Mouse (Mus musculus) gastrocnemius, adult 8-10 months (tissue): ENCODE measurements around the gene Olfr251. TPM values are rescaled to one million over a fixed set of nuclear protein-coding genes. Genes with fewer than 3 reads are reported as not detected.
"Not testable (repeated sequence)": the region's sequence is repeated elsewhere in the genome, so short reads cannot be mapped to it uniquely, and the experiment has no call there.

Experiments used
- DNase-seq, 2 experiments: peaks; one replicate each; pipeline ENCODE4 v3.0.0; 2022; ENCODE audit warnings: low spot score in 2 of 2
- total RNA-seq, 4 experiments: library from RNA; stranded (reverse); gene quantifications; 2 replicates each; pipeline ENCODE4 v1.2.4; 2022

Olfr251 gene
- total RNA-seq: not detected

DNA sequence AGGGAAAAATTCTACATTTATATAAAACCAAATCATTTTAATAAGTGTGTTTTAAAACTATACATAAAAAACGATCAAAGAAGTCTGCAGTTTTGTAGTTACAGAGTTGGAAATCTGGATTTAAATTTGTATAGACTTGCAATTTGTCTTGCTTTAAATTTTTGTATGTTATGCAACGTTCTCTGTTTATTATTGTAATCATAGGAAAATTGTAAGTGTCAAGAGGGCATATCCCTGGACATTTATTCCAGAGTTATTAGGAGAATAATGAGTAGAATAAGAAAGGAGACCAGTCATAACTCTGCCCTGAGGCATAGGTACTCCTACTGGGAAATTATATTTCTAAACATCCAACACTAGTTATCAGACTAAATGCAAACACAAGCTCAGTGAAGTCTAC lies at the start of gene Olfr251:
Gene Olfr251, plus strand, starts transcription at position 301 of the 400 bp plus-strand sequence.
- DNase-seq: no peak

DNA sequence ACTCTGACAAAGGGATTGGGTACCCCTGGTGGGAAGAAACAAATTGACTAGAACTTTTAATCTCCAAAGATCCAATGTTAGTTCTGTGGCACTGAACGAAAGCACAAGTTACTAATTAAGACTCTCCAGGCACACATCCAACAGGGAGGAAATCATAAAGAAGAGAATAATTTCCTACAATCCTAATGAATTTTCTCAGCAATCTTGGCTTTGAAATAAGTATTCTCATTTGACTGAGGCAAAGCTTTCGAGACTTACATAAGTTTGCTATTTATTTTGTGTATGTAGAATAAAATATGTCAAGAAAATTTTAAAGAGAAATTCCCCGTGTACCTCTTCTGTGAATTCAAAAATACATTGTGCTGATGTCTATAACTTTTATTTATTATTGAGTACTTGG lies 48.1 kb upstream of the Olfr251 start, which contains the start of gene Olfr25:
Gene Olfr25, plus strand, starts transcription at position 301 of the 400 bp plus-strand sequence.
- no peak for DNase-seq

DNA sequence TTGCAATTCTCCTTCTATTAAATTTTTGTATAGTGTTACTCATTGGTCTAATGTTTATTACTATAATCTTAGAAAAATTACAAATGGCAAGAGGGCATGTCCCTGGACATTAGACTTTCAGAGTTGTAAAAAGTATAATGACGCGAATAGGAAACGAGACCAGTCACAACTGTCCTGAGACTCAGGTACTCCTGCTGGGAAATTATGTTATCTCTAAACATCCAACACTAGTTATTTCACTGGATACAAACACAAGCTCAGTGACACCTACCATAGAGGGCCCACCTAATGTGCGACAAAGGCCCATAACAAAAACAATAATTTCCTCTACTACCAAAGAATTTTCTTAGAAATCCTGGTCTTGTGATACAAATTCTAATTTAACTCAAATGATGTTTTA lies 28.8 kb upstream of the Olfr251 start, which contains the start of gene Olfr898:
Gene Olfr898, plus strand, starts transcription at position 301 of the 400 bp plus-strand sequence.
- no peak for DNase-seq

DNA sequence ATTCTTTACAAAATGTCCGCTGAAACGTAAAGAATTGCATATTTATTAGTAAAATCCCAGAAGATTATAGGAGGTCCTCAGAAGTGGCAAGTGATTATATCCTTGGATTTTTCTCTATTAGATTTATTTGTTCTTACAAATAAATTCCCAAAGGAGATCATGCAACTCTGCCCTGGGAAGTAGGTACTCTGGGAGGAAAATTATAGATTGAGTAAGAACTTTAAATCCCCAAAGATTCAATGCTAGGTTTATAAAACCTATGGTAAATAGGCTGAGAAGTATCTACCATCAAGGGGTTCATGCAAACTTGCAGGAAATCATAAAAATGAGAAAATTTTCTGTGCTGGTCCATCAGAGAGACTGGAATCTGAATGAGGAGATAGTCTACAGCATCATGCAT lies 10.3 kb upstream of the Olfr251 start, which contains the start of gene Olfr250:
Gene Olfr250, plus strand, starts transcription at position 301 of the 400 bp plus-strand sequence.
- no peak for DNase-seq

DNA sequence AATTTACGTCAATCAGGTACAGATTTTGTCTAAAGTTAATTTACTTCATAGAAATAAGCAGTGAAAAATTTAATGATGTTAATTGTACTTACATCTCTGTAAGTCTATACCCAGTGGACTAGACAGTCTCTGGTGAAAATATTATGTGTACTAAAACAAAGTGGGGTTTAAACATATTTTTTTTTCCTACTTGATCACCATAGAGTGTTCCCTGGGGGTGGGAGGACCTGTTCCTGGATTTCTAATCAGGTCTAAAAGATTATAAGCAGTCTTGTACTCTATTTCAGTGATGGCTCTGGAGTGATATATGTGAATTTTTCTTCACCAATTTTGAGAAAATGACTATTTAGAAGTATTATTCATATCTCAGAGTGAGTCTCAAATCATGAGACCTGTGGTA lies 24.5 kb downstream of the Olfr251 start, which contains the start of gene Olfr147:
Gene Olfr147, plus strand, starts transcription at position 301 of the 400 bp plus-strand sequence.
- no peak for DNase-seq

DNA sequence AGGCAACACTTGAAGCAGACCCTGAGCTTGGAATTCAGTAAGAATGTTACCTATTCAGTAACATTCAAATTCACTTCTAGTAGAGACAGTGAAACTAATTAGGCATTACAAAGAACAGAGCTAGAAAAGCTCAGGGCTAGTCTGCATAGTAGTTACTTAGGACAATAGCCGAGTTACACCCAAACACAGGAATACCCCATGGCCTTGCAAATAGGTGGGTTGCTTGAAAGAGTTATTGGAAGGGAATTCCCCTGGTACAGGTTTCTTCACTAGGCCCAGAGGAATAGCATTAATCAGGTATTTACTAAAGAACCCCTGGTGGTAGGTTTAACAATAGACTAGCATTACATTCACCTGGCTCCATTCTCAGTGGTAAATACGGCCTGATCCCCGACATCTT lies 30.6 kb downstream of the Olfr251 start:
- not testable (repeated sequence) for DNase-seq

DNA sequence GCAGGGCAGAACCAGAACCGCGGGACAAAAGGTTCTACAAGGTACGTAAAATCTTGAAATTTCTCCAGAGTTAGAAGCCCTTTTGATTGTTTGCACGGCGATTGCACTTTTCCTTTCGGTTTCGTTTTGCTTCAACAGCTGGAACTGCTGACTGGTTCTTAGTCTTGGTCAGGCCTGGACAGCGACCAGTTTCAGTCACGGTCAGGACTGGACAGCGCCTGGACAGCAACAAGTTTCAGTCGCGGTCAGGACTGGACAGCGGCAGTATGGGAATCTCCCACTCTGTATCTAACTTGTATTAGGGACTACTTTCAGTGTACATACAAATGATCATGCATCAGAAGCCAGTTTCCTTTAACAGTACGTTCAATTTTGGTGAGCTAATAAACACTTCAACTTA lies 36.6 kb downstream of the Olfr251 start:
- DNase-seq: not testable (repeated sequence)

DNA sequence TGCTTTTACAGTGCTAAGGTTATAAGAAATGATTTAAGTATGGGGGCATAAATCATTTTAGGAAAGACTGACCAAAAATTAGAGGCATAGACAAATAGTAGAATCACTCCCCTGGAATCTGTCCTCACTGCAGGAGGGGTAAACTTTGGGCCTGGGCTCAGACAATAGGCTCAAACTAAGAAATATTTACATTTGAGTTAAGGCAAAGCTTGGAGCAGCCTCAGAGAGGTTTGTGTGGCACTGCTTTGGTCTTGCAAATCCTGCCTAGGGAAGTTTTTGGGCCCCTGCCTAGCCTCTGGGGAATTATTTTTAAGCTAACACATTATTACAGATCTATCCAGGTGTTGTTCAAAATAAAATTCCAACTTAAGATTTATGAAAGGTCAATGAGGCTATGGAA lies 46.9 kb downstream of the Olfr251 start:
- DNase-seq: no peak

DNA sequence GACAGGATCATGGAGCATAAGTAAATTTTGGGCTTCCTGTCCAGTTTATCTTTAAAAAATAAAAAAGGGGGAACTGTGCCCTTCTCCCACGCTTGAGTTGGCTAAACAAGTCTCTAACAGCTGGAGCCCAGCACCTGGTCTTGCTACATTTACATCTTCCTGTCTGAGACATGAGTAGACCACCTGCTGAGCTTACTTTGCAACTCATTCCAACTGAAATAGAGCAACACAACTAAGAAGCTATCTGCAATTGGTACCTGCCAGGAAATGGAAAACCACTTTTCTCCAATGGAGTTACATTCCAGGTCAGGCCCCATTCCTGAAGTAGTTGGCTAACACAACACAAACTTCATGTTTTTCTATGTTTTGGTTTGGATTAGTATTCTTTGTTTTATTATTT lies 50.1 kb downstream of the Olfr251 start:
- DNase-seq: no peak

DNA sequence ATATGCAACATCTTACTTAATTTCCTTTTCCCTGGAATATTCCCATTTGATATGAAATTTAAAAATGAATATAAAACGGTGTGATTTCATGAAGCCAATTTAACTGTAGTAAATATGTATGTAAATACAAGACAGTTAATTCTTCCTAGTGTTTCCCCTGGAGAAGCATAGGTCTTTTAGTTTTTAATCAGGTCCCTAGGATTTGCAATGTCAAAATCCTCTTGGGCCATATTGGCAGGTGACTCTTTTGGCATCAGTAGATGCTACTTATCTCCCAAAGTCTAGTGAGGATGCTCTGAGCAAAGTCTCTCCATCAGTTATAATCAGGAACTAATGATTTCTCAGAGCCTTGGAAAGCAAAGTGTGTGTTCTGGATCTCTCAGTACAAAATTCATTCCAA lies 52.3 kb downstream of the Olfr251 start, which contains the start of gene Olfr901:
Gene Olfr901, plus strand, starts transcription at position 301 of the 400 bp plus-strand sequence.
- no peak for DNase-seq

Other genes starting within 250 kb of the Olfr251 start
- not detected for gene Olfr890, start 234.6 kb upstream of the Olfr251 start, total RNA-seq
- gene Olfr891, start 196.3 kb upstream of the Olfr251 start, total RNA-seq: not detected
- not detected for gene Olfr893, start 168.7 kb upstream of the Olfr251 start, total RNA-seq
- gene Olfr894, start 159.0 kb upstream of the Olfr251 start, total RNA-seq: not detected
- not detected for gene Olfr143, start 124.3 kb upstream of the Olfr251 start, total RNA-seq
- not detected for gene Olfr895, start 109.2 kb upstream of the Olfr251 start, total RNA-seq
- not detected for gene Olfr896-ps1, start 86.0 kb upstream of the Olfr251 start, total RNA-seq
- not detected for gene Olfr25, start 48.0 kb upstream of the Olfr251 start, total RNA-seq
- gene Olfr898, start 28.7 kb upstream of the Olfr251 start, total RNA-seq: not detected
- gene Olfr250, start 10.2 kb upstream of the Olfr251 start, total RNA-seq: not detected
- not detected for gene Olfr147, start 24.6 kb downstream of the Olfr251 start, total RNA-seq
- not detected for gene Olfr901, start 52.4 kb downstream of the Olfr251 start, total RNA-seq
- not detected for gene Olfr902, start 70.6 kb downstream of the Olfr251 start, total RNA-seq
- gene Olfr904, start 86.1 kb downstream of the Olfr251 start, total RNA-seq: not detected
- not detected for gene Olfr905, start 94.0 kb downstream of the Olfr251 start, total RNA-seq
- gene Olfr906, start 110.0 kb downstream of the Olfr251 start, total RNA-seq: not detected
- not detected for gene Olfr907, start 118.7 kb downstream of the Olfr251 start, total RNA-seq
- gene Olfr911-ps1, start 144.5 kb downstream of the Olfr251 start, total RNA-seq: not detected
- not detected for gene Olfr910, start 160.8 kb downstream of the Olfr251 start, total RNA-seq
- not detected for gene Olfr912, start 203.1 kb downstream of the Olfr251 start, total RNA-seq
- gene Olfr913, start 215.7 kb downstream of the Olfr251 start, total RNA-seq: not detected
- gene Olfr914, start 228.0 kb downstream of the Olfr251 start, total RNA-seq: not detected